Mouse (Mus musculus) brain, adult 2 months (tissue): ENCODE measurements around the gene Gm21887.
A peak's percentile ranks its signal among the peaks of the same experiment; 100 is the strongest.
"Not testable (repeated sequence)": the region's sequence is repeated elsewhere in the genome, so short reads cannot be mapped to it uniquely, and the experiment has no call there.

Experiments
- DNase-seq: peaks from one replicate; pipeline ENCODE4 v3.0.0; 2011; ENCODE audit warnings: low read depth, low spot score

Gm21887 gene

GRCm38 (mm10) chrX:170013421-170013820, 4.0 kb downstream of the Gm21887 start:
- not testable (repeated sequence) for DNase-seq

- not testable (repeated sequence) for DNase-seq
These were observed 4.6 kb downstream of the Gm21887 start for GRCm38 (mm10) chrX:170014038-170014437.

GRCm38 (mm10) chrX:170015883-170016282, 6.4 kb downstream of the Gm21887 start:
- DNase-seq = not testable (repeated sequence)

- peak; percentile 69 for DNase-seq
These were observed 8.1 kb downstream of the Gm21887 start for GRCm38 (mm10) chrX:170017333-170018245.

GRCm38 (mm10) chrX:170018571-170019218, 9.2 kb downstream of the Gm21887 start:
- peak; percentile 51 for DNase-seq

- not testable (repeated sequence) for DNase-seq
These were observed 9.9 kb downstream of the Gm21887 start for GRCm38 (mm10) chrX:170019219-170019953.

- peak; percentile 97 for DNase-seq
These were observed 10.7 kb downstream of the Gm21887 start for GRCm38 (mm10) chrX:170019954-170020689.

GRCm38 (mm10) chrX:170020690-170021050, 11.2 kb downstream of the Gm21887 start:
- peak; percentile 94 for DNase-seq

GRCm38 (mm10) chrX:170021205-170021604, 11.7 kb downstream of the Gm21887 start:
- DNase-seq = peak; percentile 60

- DNase-seq = peak; percentile 92
These were observed 12.4 kb downstream of the Gm21887 start for GRCm38 (mm10) chrX:170021750-170022461.
